Mouse (Mus musculus): Measurements from ENCODE around the gene Zfp599. TPM values are rescaled to one million over a fixed set of nuclear protein-coding genes. Genes with fewer than 3 reads are reported as not detected.
"Not testable (repeated sequence)": the region's sequence is repeated elsewhere in the genome, so short reads cannot be mapped to it uniquely, and the experiment has no call there.

The Zfp599 gene
- polyA plus RNA-seq, 1 experiment from 2014 or later = 6.8 TPM

- Histone ChIP-seq H3K36me3 (peaks cover 43% of the 10 kb centered on the region), H3K27ac (replicated peaks) (no peak overlapping the region), H3K4me1 (peaks cover 6% of the 10 kb centered on the region; the same call in 1 of the 2 replicates), H3K9me3 (replicated peaks) (peaks cover 16% of the 10 kb centered on the region; the same call in 1 of the 2 replicates), H3K4me2 (no peak overlapping the region), H3K9ac (replicated peaks) (no peak overlapping the region), H3K27me3 (replicated peaks) (no peaks in the 10 kb centered on the region), H3K4me3 (replicated peaks) (no peak overlapping the region)
- no peak for ATAC-seq (ENCODE audit: low FRiP score)
- WGBS = 94% methylated on average over 4 of the region's 4 CpGs
Measured at GRCm38 (mm10) chr9:22256579-22256978, 3.1 kb downstream of the Zfp599 start.

GRCm38 (mm10) chr9:22244242-22244641, 15.5 kb downstream of the Zfp599 start:
- Histone ChIP-seq H3K9me3 (replicated peaks) (peaks cover 13% of the 10 kb centered on the region), H3K4me1 (no peaks in the 10 kb centered on the region), H3K9ac (replicated peaks) (no peak overlapping the region), H3K27ac (replicated peaks) (no peak overlapping the region), H3K27me3 (replicated peaks) (no peaks in the 10 kb centered on the region), H3K4me2 (no peak overlapping the region), H3K36me3 (peaks cover 76% of the 10 kb centered on the region), H3K4me3 (replicated peaks) (no peak overlapping the region)
- 93% methylated on average over 2 of the region's 2 CpGs for WGBS
- ATAC-seq (ENCODE audit: low FRiP score) = no peak

- no peaks in the 10 kb centered on the region for H3K9me3 ChIP-seq (replicated peaks)
- peaks cover 68% of the 10 kb centered on the region for H3K36me3 ChIP-seq
- no peak overlapping the region for H3K9ac ChIP-seq (replicated peaks)
- WGBS = 97% methylated on average over 4 of the region's 4 CpGs
- H3K27ac ChIP-seq (replicated peaks) = no peak overlapping the region
- no peaks in the 10 kb centered on the region for H3K27me3 ChIP-seq (replicated peaks)
- H3K4me2 ChIP-seq = no peak overlapping the region
- no peaks in the 10 kb centered on the region for H3K4me1 ChIP-seq
- ATAC-seq (ENCODE audit: low FRiP score) = no peak
- H3K4me3 ChIP-seq (replicated peaks) = no peak overlapping the region
Measured at GRCm38 (mm10) chr9:22240001-22240400, 19.7 kb downstream of the Zfp599 start.

GRCm38 (mm10) chr9:22230556-22230955, 29.1 kb downstream of the Zfp599 start:
- H3K36me3 ChIP-seq = no peaks in the 10 kb centered on the region
- no peaks in the 10 kb centered on the region for H3K27me3 ChIP-seq (replicated peaks)
- ATAC-seq (ENCODE audit: low FRiP score) = no peak
- H3K9ac ChIP-seq (replicated peaks) = no peak overlapping the region
- H3K9me3 ChIP-seq (replicated peaks) = no peaks in the 10 kb centered on the region
- H3K4me3 ChIP-seq (replicated peaks) = no peak overlapping the region
- no peak overlapping the region for H3K4me2 ChIP-seq
- H3K4me1 ChIP-seq = peaks cover 5% of the 10 kb centered on the region
- H3K27ac ChIP-seq (replicated peaks) = no peak overlapping the region

GRCm38 (mm10) chr9:22230061-22230460, 29.6 kb downstream of the Zfp599 start:
- no peak for ATAC-seq (ENCODE audit: low FRiP score)
- no peaks in the 10 kb centered on the region for H3K27me3 ChIP-seq (replicated peaks)
- no peak overlapping the region for H3K4me2 ChIP-seq
- no peaks in the 10 kb centered on the region for H3K36me3 ChIP-seq
- WGBS = 91% methylated on average over 3 of the region's 3 CpGs
- H3K4me1 ChIP-seq = peaks cover 5% of the 10 kb centered on the region
- no peak overlapping the region for H3K27ac ChIP-seq (replicated peaks)
- no peak overlapping the region for H3K4me3 ChIP-seq (replicated peaks)
- H3K9me3 ChIP-seq (replicated peaks) = no peaks in the 10 kb centered on the region
- no peak overlapping the region for H3K9ac ChIP-seq (replicated peaks)

- H3K9ac ChIP-seq (replicated peaks) = no peak overlapping the region
- 89% methylated on average over 7 of the region's 7 CpGs for WGBS
- H3K4me2 ChIP-seq = no peak overlapping the region
- no peak overlapping the region for H3K4me3 ChIP-seq (replicated peaks)
- no peaks in the 10 kb centered on the region for H3K27me3 ChIP-seq (replicated peaks)
- ATAC-seq (ENCODE audit: low FRiP score) = no peak
- no peaks in the 10 kb centered on the region for H3K9me3 ChIP-seq (replicated peaks)
- no peak overlapping the region for H3K27ac ChIP-seq (replicated peaks)
- H3K36me3 ChIP-seq = no peaks in the 10 kb centered on the region
- H3K4me1 ChIP-seq = peaks cover 5% of the 10 kb centered on the region
Measured at GRCm38 (mm10) chr9:22229386-22230026, 30.2 kb downstream of the Zfp599 start.

GRCm38 (mm10) chr9:22226846-22227245, 32.8 kb downstream of the Zfp599 start:
- Histone ChIP-seq H3K36me3 (no peaks in the 10 kb centered on the region), H3K4me3 (replicated peaks) (no peak overlapping the region), H3K27me3 (replicated peaks) (no peaks in the 10 kb centered on the region), H3K27ac (replicated peaks) (no peak overlapping the region), H3K9me3 (replicated peaks) (no peaks in the 10 kb centered on the region), H3K4me1 (peaks cover 5% of the 10 kb centered on the region), H3K4me2 (no peak overlapping the region), H3K9ac (replicated peaks) (no peak overlapping the region)
- ATAC-seq (ENCODE audit: low FRiP score) = no peak
- WGBS = 78% methylated on average over 15 of the region's 15 CpGs

GRCm38 (mm10) chr9:22226389-22226673, 33.4 kb downstream of the Zfp599 start:
- 77% methylated on average over 7 of the region's 7 CpGs for WGBS
- Histone ChIP-seq H3K9ac (replicated peaks) (0 out of 2 replicates have a peak overlapping the region, but pooled peaks have one; percentile 74), H3K4me2 (peak overlapping the region; percentile 63), H3K4me3 (replicated peaks) (peak overlapping the region; percentile 85)
- H3K36me3 ChIP-seq; H3K27me3 ChIP-seq (replicated peaks); H3K27ac ChIP-seq (replicated peaks); ATAC-seq (ENCODE audit: low FRiP score); H3K9me3 ChIP-seq (replicated peaks); H3K4me1 ChIP-seq: not testable (repeated sequence)

- H3K9ac ChIP-seq (replicated peaks) = peak within 1 kb of the TSS; percentile 74
- peak within 1 kb of the TSS; percentile 63 for H3K4me2 ChIP-seq
- peaks cover 5% of the 10 kb centered on the region for H3K4me1 ChIP-seq
- no peaks in the 10 kb centered on the region for H3K27me3 ChIP-seq (replicated peaks)
- ATAC-seq (ENCODE audit: low FRiP score) = peak; percentile 99
- WGBS = 2% methylated on average over 35 of the region's 35 CpGs
- H3K9me3 ChIP-seq (replicated peaks) = no peaks in the 10 kb centered on the region
- no peaks in the 10 kb centered on the region for H3K36me3 ChIP-seq
- H3K4me3 ChIP-seq (replicated peaks) = peak within 1 kb of the TSS; percentile 85
- H3K27ac ChIP-seq (replicated peaks) = peak within 1 kb of the TSS; percentile 89
Measured at GRCm38 (mm10) chr9:22225581-22226388, 33.9 kb downstream of the Zfp599 start, which contains the start of gene Zfp809. Zfp809 (plus strand) TSS chr9:22225714.

GRCm38 (mm10) chr9:22224536-22225503, 34.9 kb downstream of the Zfp599 start:
- H3K4me2 ChIP-seq = peak overlapping the region; percentile 63
- no peaks in the 10 kb centered on the region for H3K27me3 ChIP-seq (replicated peaks)
- H3K4me3 ChIP-seq (replicated peaks) = peak overlapping the region; percentile 85
- H3K27ac ChIP-seq (replicated peaks) = peak overlapping the region; percentile 89
- H3K36me3 ChIP-seq = no peaks in the 10 kb centered on the region
- H3K4me1 ChIP-seq = peaks cover 5% of the 10 kb centered on the region
- ATAC-seq (ENCODE audit: low FRiP score) = peak; percentile 56
- 27% methylated on average over 17 of the region's 17 CpGs for WGBS
- no peaks in the 10 kb centered on the region for H3K9me3 ChIP-seq (replicated peaks)
- H3K9ac ChIP-seq (replicated peaks) = peak overlapping the region; percentile 74

- WGBS = 96% methylated on average over 4 of the region's 4 CpGs
- H3K4me1 ChIP-seq = peaks cover 5% of the 10 kb centered on the region
Measured at GRCm38 (mm10) chr9:22224066-22224465, 35.6 kb downstream of the Zfp599 start.

More at GRCm38 (mm10) chr9:22224066-22224465, 35.6 kb downstream of the Zfp599 start:
- Histone ChIP-seq H3K36me3 (no peaks in the 10 kb centered on the region), H3K9ac (replicated peaks) (no peak overlapping the region), H3K9me3 (replicated peaks) (no peaks in the 10 kb centered on the region), H3K27ac (replicated peaks) (no peak overlapping the region), H3K4me3 (replicated peaks) (no peak overlapping the region), H3K4me2 (no peak overlapping the region), H3K27me3 (replicated peaks) (no peaks in the 10 kb centered on the region)
- no peak for ATAC-seq (ENCODE audit: low FRiP score)

All from neural tube, embryonic 15.5 days (tissue).